Mouse (Mus musculus): ENCODE data around the gene Tbxas1.

GRCm38 (mm10) chr6:39005267-39005944, 130.2 kb downstream of the Tbxas1 start:
- TF ChIP-seq CTCF (conservative IDR thresholded peaks at IDR 0.05; ENCODE audit: low read length) (no peak), NANOG (IDR thresholded peaks at IDR 0.05; ENCODE audit: borderline replicate concordance, low read length) (no peak), POU5F1 (IDR thresholded peaks at IDR 0.05; ENCODE audit: borderline replicate concordance, low read length) (no peak)
